Mouse (Mus musculus): ENCODE results near the gene Atl2. TPM values are rescaled to one million over a fixed set of nuclear protein-coding genes. Genes with fewer than 3 reads are reported as not detected.
A peak's percentile ranks its signal among the peaks of the same experiment; 100 is the strongest.

Atl2 gene
- polyA plus RNA-seq, 1 experiment from 2014 or later: 38.1 TPM

GRCm38 (mm10) chr17:79835714-79836373 lies 60.1 kb downstream of the Atl2 start:
- Histone ChIP-seq H3K27ac (replicated peaks) (no peak overlapping the region), H3K4me1 (no peaks in the 10 kb centered on the region), H3K36me3 (replicated peaks) (no peaks in the 10 kb centered on the region), H3K27me3 (replicated peaks; ENCODE audit: low read depth, poor library complexity, severe bottlenecking) (0 out of 2 replicates have a peak, but pooled peaks cover 3% of the 10 kb centered on the region), H3K9me3 (no peaks in the 10 kb centered on the region), H3K4me3 (no peak overlapping the region)
- DNase-seq (ENCODE audit: low spot score): no peak
- 74% methylated on average over 5 of the region's 5 CpGs for whole genome bisulfite sequencing

- H3K27ac ChIP-seq (replicated peaks): no peak overlapping the region
- 91% methylated on average over 1 of the region's 1 CpGs for WGBS
- DNase-seq (ENCODE audit: low spot score): no peak
- H3K36me3 ChIP-seq (replicated peaks): no peaks in the 10 kb centered on the region
- no peak overlapping the region for H3K4me3 ChIP-seq
- 0 out of 2 replicates have a peak, but pooled peaks cover 3% of the 10 kb centered on the region for H3K27me3 ChIP-seq (replicated peaks; ENCODE audit: low read depth, poor library complexity, severe bottlenecking)
- 0 out of 2 replicates have a peak, but pooled peaks cover 2% of the 10 kb centered on the region for H3K4me1 ChIP-seq
- H3K9me3 ChIP-seq: no peaks in the 10 kb centered on the region
These were observed 63.6 kb downstream of the Atl2 start for GRCm38 (mm10) chr17:79832284-79832683.

GRCm38 (mm10) chr17:79826482-79827034 lies 69.4 kb downstream of the Atl2 start:
- Histone ChIP-seq H3K4me3 (no peak overlapping the region), H3K36me3 (replicated peaks) (no peaks in the 10 kb centered on the region), H3K4me1 (peaks cover 6% of the 10 kb centered on the region; the same call in 1 of the 2 replicates), H3K27me3 (replicated peaks; ENCODE audit: low read depth, poor library complexity, severe bottlenecking) (peaks cover 18% of the 10 kb centered on the region), H3K9me3 (no peaks in the 10 kb centered on the region), H3K27ac (replicated peaks) (no peak overlapping the region)
- no peak for DNase-seq (ENCODE audit: low spot score)
- 64% methylated on average over 6 of the region's 6 CpGs for WGBS

- no peak overlapping the region for H3K4me3 ChIP-seq
- no peak for DNase-seq (ENCODE audit: low spot score)
- peaks cover 9% of the 10 kb centered on the region; the same call in 1 of the 2 replicates for H3K4me1 ChIP-seq
- no peak overlapping the region for H3K27ac ChIP-seq (replicated peaks)
- no peaks in the 10 kb centered on the region for H3K9me3 ChIP-seq
- 82% methylated on average over 11 of the region's 11 CpGs for whole genome bisulfite sequencing
- peaks cover 28% of the 10 kb centered on the region for H3K27me3 ChIP-seq (replicated peaks; ENCODE audit: low read depth, poor library complexity, severe bottlenecking)
- no peaks in the 10 kb centered on the region for H3K36me3 ChIP-seq (replicated peaks)
These were observed 70.5 kb downstream of the Atl2 start for GRCm38 (mm10) chr17:79825241-79826030.

- 81% methylated on average over 1 of the region's 1 CpGs for WGBS
- peaks cover 37% of the 10 kb centered on the region for H3K27me3 ChIP-seq (replicated peaks; ENCODE audit: low read depth, poor library complexity, severe bottlenecking)
These were observed 71.5 kb downstream of the Atl2 start for GRCm38 (mm10) chr17:79824406-79824805.

GRCm38 (mm10) chr17:79818884-79819283 lies 77.0 kb downstream of the Atl2 start:
- Histone ChIP-seq H3K27me3 (replicated peaks; ENCODE audit: low read depth, poor library complexity, severe bottlenecking) (peaks cover 66% of the 10 kb centered on the region), H3K4me1 (peaks cover 34% of the 10 kb centered on the region), H3K4me3 (no peak overlapping the region), H3K9me3 (no peaks in the 10 kb centered on the region), H3K36me3 (replicated peaks) (no peaks in the 10 kb centered on the region), H3K27ac (replicated peaks) (peak overlapping the region; percentile 59)
- DNase-seq (ENCODE audit: low spot score): no peak
- WGBS: 25% methylated on average over 3 of the region's 3 CpGs

More at GRCm38 (mm10) chr17:79824406-79824805, 71.5 kb downstream of the Atl2 start:
- DNase-seq (ENCODE audit: low spot score): no peak
- no peaks in the 10 kb centered on the region for H3K9me3 ChIP-seq
- H3K36me3 ChIP-seq (replicated peaks): no peaks in the 10 kb centered on the region
- peaks cover 16% of the 10 kb centered on the region for H3K4me1 ChIP-seq
- H3K27ac ChIP-seq (replicated peaks): no peak overlapping the region
- H3K4me3 ChIP-seq: no peak overlapping the region

GRCm38 (mm10) chr17:79817995-79818394 lies 77.9 kb downstream of the Atl2 start:
- WGBS: 5% methylated on average over 7 of the region's 7 CpGs
- DNase-seq (ENCODE audit: low spot score): peak; percentile 64

GRCm38 (mm10) chr17:79817551-79817950 lies 78.4 kb downstream of the Atl2 start:
- Histone ChIP-seq H3K4me1 (peaks cover 34% of the 10 kb centered on the region), H3K4me3 (no peak overlapping the region), H3K36me3 (replicated peaks) (no peaks in the 10 kb centered on the region), H3K27ac (replicated peaks) (peak overlapping the region; percentile 41), H3K27me3 (replicated peaks; ENCODE audit: low read depth, poor library complexity, severe bottlenecking) (peaks cover 67% of the 10 kb centered on the region), H3K9me3 (no peaks in the 10 kb centered on the region)
- 57% methylated on average over 9 of the region's 9 CpGs for WGBS
- DNase-seq (ENCODE audit: low spot score): no peak

More at GRCm38 (mm10) chr17:79817995-79818394, 77.9 kb downstream of the Atl2 start:
- no peaks in the 10 kb centered on the region for H3K9me3 ChIP-seq
- no peak overlapping the region for H3K4me3 ChIP-seq
- H3K36me3 ChIP-seq (replicated peaks): no peaks in the 10 kb centered on the region
- H3K27ac ChIP-seq (replicated peaks): peak overlapping the region; percentile 41
- peaks cover 67% of the 10 kb centered on the region for H3K27me3 ChIP-seq (replicated peaks; ENCODE audit: low read depth, poor library complexity, severe bottlenecking)
- peaks cover 34% of the 10 kb centered on the region for H3K4me1 ChIP-seq

- no peaks in the 10 kb centered on the region for H3K36me3 ChIP-seq (replicated peaks)
- no peak overlapping the region for H3K27ac ChIP-seq (replicated peaks)
- peaks cover 34% of the 10 kb centered on the region for H3K4me1 ChIP-seq
- DNase-seq (ENCODE audit: low spot score): no peak
- H3K27me3 ChIP-seq (replicated peaks; ENCODE audit: low read depth, poor library complexity, severe bottlenecking): peaks cover 62% of the 10 kb centered on the region
- no peak overlapping the region for H3K4me3 ChIP-seq
- WGBS: 87% methylated on average over 6 of the region's 6 CpGs
- H3K9me3 ChIP-seq: no peaks in the 10 kb centered on the region
These were observed 79.0 kb downstream of the Atl2 start for GRCm38 (mm10) chr17:79816896-79817295.

- 80% methylated on average over 9 of the region's 9 CpGs for WGBS
- Histone ChIP-seq H3K27me3 (replicated peaks; ENCODE audit: low read depth, poor library complexity, severe bottlenecking) (peaks cover 16% of the 10 kb centered on the region), H3K9me3 (no peaks in the 10 kb centered on the region), H3K27ac (replicated peaks) (no peak overlapping the region), H3K4me3 (no peak overlapping the region), H3K36me3 (replicated peaks) (no peaks in the 10 kb centered on the region), H3K4me1 (peaks cover 43% of the 10 kb centered on the region)
- no peak for DNase-seq (ENCODE audit: low spot score)
These were observed 85.5 kb downstream of the Atl2 start for GRCm38 (mm10) chr17:79810421-79810820.

- peaks cover 9% of the 10 kb centered on the region for H3K27me3 ChIP-seq (replicated peaks; ENCODE audit: low read depth, poor library complexity, severe bottlenecking)
- H3K27ac ChIP-seq (replicated peaks): peak overlapping the region; percentile 48
- peaks cover 43% of the 10 kb centered on the region for H3K4me1 ChIP-seq
- H3K4me3 ChIP-seq: no peak overlapping the region
- no peaks in the 10 kb centered on the region for H3K9me3 ChIP-seq
- no peaks in the 10 kb centered on the region for H3K36me3 ChIP-seq (replicated peaks)
- DNase-seq (ENCODE audit: low spot score): peak; percentile 35
- WGBS: 72% methylated on average over 23 of the region's 23 CpGs
These were observed 86.2 kb downstream of the Atl2 start for GRCm38 (mm10) chr17:79809491-79810316.

Measured in embryonic facial prominence, embryonic 10.5 days (tissue).